Mouse (Mus musculus): Measurements from ENCODE around the gene Tnfaip3. TPM values are rescaled to one million over a fixed set of nuclear protein-coding genes. Genes with fewer than 3 reads are reported as not detected.

The Tnfaip3 gene
- 1.1 and 3.5 TPM in 2 replicates for polyA plus RNA-seq (2014; fragmentation: Nextera tagmentation; extraction: Ambion mirVana)

DNA sequence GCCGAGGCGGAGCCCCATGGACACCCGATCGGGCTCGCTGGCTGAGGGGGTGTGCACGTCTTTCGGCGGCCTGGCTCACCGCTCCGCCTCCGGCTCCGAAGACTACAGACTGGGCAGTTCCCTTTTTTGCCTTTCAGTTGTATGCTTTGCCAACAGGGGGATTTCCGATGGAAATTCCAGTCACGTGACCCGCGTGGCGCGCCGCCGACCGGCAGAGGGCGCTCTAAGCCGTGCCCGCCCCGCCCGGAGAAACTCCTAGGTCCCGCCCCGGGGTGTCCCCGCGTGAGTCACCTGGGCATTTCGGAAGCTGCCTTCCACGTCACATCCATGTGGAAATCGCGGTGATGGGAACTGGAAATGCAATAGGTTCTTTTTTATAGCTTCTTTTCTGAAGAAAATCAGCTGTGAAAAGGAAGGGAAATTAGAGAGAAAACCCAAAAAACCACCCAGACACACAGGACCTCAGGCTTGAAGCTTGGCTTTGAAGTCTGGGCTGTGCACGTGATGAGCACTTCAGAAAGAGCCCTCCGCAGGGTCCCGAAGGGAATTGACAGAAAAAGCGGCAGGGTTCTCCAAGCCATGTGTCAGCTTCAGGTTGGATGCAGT lies at the start of gene Tnfaip3:
TSS of gene Tnfaip3 (minus strand) at position 401 of the 606 bp plus-strand sequence.
- no peaks in the 10 kb centered on the region for H3K9me3 ChIP-seq (ENCODE audit: control insufficient read depth, low read length)
- peak within 1 kb of the TSS; percentile 89 for H3K4me2 ChIP-seq (replicated peaks; ENCODE audit: low read depth, low read length)
- peak within 1 kb of the TSS; percentile 52; the same call in 1 of the 2 replicates for H3K27ac ChIP-seq (ENCODE audit: low read depth, low read length)
- no peaks in the 10 kb centered on the region for H3K36me3 ChIP-seq (ENCODE audit: control insufficient read depth, insufficient read depth, low read length)
- peak within 1 kb of the TSS; percentile 66 for H3K9ac ChIP-seq (ENCODE audit: low read depth, low read length)
- peak within 1 kb of the TSS; percentile 70 for H3K4me3 ChIP-seq (ENCODE audit: low read length)
- H3K4me1 ChIP-seq (ENCODE audit: control insufficient read depth, insufficient read depth, low read length), result 0 out of 2 replicates have a peak, but pooled peaks cover 3% of the 10 kb centered on the region
- H3K27me3 ChIP-seq (ENCODE audit: control insufficient read depth, insufficient read depth, low read length), result no peaks in the 10 kb centered on the region
- ATAC-seq (ENCODE audit: low FRiP score, low TSS enrichment), result peak; percentile 95
- WGBS, result 1% methylated on average over 35 of the region's 38 CpGs

- Histone ChIP-seq H3K4me2 (replicated peaks; ENCODE audit: low read depth, low read length) (no peak overlapping the region), H3K9me3 (ENCODE audit: control insufficient read depth, low read length) (no peaks in the 10 kb centered on the region), H3K27me3 (ENCODE audit: control insufficient read depth, insufficient read depth, low read length) (no peaks in the 10 kb centered on the region), H3K36me3 (ENCODE audit: control insufficient read depth, insufficient read depth, low read length) (no peaks in the 10 kb centered on the region), H3K27ac (ENCODE audit: low read depth, low read length) (no peak overlapping the region), H3K4me3 (ENCODE audit: low read length) (no peak overlapping the region), H3K9ac (ENCODE audit: low read depth, low read length) (no peak overlapping the region), H3K4me1 (ENCODE audit: control insufficient read depth, insufficient read depth, low read length) (no peaks in the 10 kb centered on the region)
- 72% methylated on average over 6 of the region's 6 CpGs for WGBS
- no peak for ATAC-seq (ENCODE audit: low FRiP score, low TSS enrichment)
These were observed 49.5 kb upstream of the Tnfaip3 start for GRCm38 (mm10) chr10:19064651-19065601.

GRCm38 (mm10) chr10:19063670-19064069 lies 48.2 kb upstream of the Tnfaip3 start:
- ATAC-seq (ENCODE audit: low FRiP score, low TSS enrichment), result no peak
- Histone ChIP-seq H3K4me2 (replicated peaks; ENCODE audit: low read depth, low read length) (no peak overlapping the region), H3K9me3 (ENCODE audit: control insufficient read depth, low read length) (no peaks in the 10 kb centered on the region), H3K9ac (ENCODE audit: low read depth, low read length) (no peak overlapping the region), H3K27ac (ENCODE audit: low read depth, low read length) (no peak overlapping the region), H3K36me3 (ENCODE audit: control insufficient read depth, insufficient read depth, low read length) (no peaks in the 10 kb centered on the region), H3K4me3 (ENCODE audit: low read length) (no peak overlapping the region), H3K4me1 (ENCODE audit: control insufficient read depth, insufficient read depth, low read length) (no peaks in the 10 kb centered on the region), H3K27me3 (ENCODE audit: control insufficient read depth, insufficient read depth, low read length) (no peaks in the 10 kb centered on the region)
- 75% methylated on average over 1 of the region's 1 CpGs for WGBS

GRCm38 (mm10) chr10:19063208-19063607 lies 47.8 kb upstream of the Tnfaip3 start:
- H3K27me3 ChIP-seq (ENCODE audit: control insufficient read depth, insufficient read depth, low read length), result no peaks in the 10 kb centered on the region
- H3K9me3 ChIP-seq (ENCODE audit: control insufficient read depth, low read length), result no peaks in the 10 kb centered on the region
- no peaks in the 10 kb centered on the region for H3K4me1 ChIP-seq (ENCODE audit: control insufficient read depth, insufficient read depth, low read length)
- 83% methylated on average over 4 of the region's 4 CpGs for WGBS
- no peaks in the 10 kb centered on the region for H3K36me3 ChIP-seq (ENCODE audit: control insufficient read depth, insufficient read depth, low read length)
- H3K4me3 ChIP-seq (ENCODE audit: low read length), result no peak overlapping the region
- ATAC-seq (ENCODE audit: low FRiP score, low TSS enrichment), result no peak
- H3K27ac ChIP-seq (ENCODE audit: low read depth, low read length), result no peak overlapping the region
- no peak overlapping the region for H3K9ac ChIP-seq (ENCODE audit: low read depth, low read length)
- no peak overlapping the region for H3K4me2 ChIP-seq (replicated peaks; ENCODE audit: low read depth, low read length)

DNA sequence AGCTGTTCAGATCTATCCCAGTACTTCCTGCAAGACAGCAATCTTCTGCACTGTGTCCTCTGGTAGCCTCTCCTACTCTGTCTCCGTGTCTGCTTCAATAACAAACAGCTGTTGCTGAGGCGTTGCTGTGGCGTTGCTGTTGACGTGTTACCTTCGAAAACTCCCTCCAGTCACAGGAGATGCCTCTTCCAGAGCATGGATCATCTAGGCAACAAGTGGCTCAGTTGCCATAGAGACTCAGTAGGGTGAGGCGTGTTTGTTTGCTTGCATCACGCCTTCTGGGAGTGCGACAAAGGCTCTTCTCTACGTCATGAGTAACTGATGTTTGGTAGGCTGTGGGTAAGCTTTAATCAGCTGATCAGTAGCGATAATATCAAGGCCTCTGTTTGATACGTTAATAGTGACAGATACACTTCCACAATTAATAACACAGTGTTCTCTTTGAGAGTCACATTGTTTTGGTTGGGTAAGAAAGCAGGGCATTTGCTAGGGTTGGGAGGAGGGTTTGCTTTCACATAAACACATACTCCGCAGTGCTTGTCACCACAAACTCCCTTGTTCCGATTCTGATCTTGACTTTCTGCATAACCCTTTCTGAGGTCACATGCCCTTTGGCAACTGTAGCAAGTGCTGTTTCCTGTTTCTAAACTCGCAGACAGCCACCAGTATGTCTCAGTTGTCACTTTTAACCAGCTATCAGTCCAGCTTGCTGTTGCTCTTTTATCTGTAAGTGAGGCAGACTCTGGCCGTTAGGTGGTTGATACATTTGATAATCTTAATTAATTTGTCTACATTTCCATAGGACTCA lies 46.8 kb upstream of the Tnfaip3 start:
- no peaks in the 10 kb centered on the region for H3K4me1 ChIP-seq (ENCODE audit: control insufficient read depth, insufficient read depth, low read length)
- H3K9me3 ChIP-seq (ENCODE audit: control insufficient read depth, low read length), result no peaks in the 10 kb centered on the region
- ATAC-seq (ENCODE audit: low FRiP score, low TSS enrichment), result no peak
- no peak overlapping the region for H3K27ac ChIP-seq (ENCODE audit: low read depth, low read length)
- H3K4me2 ChIP-seq (replicated peaks; ENCODE audit: low read depth, low read length), result no peak overlapping the region
- no peaks in the 10 kb centered on the region for H3K36me3 ChIP-seq (ENCODE audit: control insufficient read depth, insufficient read depth, low read length)
- 44% methylated on average over 15 of the region's 15 CpGs for WGBS
- no peaks in the 10 kb centered on the region for H3K27me3 ChIP-seq (ENCODE audit: control insufficient read depth, insufficient read depth, low read length)
- H3K4me3 ChIP-seq (ENCODE audit: low read length), result no peak overlapping the region
- H3K9ac ChIP-seq (ENCODE audit: low read depth, low read length), result no peak overlapping the region

GRCm38 (mm10) chr10:19061201-19061600 lies 45.7 kb upstream of the Tnfaip3 start:
- Histone ChIP-seq H3K9ac (ENCODE audit: low read depth, low read length) (no peak overlapping the region), H3K27ac (ENCODE audit: low read depth, low read length) (no peak overlapping the region), H3K27me3 (ENCODE audit: control insufficient read depth, insufficient read depth, low read length) (no peaks in the 10 kb centered on the region), H3K4me3 (ENCODE audit: low read length) (no peak overlapping the region), H3K4me1 (ENCODE audit: control insufficient read depth, insufficient read depth, low read length) (no peaks in the 10 kb centered on the region), H3K36me3 (ENCODE audit: control insufficient read depth, insufficient read depth, low read length) (no peaks in the 10 kb centered on the region), H3K4me2 (replicated peaks; ENCODE audit: low read depth, low read length) (no peak overlapping the region), H3K9me3 (ENCODE audit: control insufficient read depth, low read length) (no peaks in the 10 kb centered on the region)
- WGBS, result 84% methylated on average over 3 of the region's 3 CpGs
- no peak for ATAC-seq (ENCODE audit: low FRiP score, low TSS enrichment)

GRCm38 (mm10) chr10:19053524-19053923 lies 38.1 kb upstream of the Tnfaip3 start:
- Histone ChIP-seq H3K4me1 (ENCODE audit: control insufficient read depth, insufficient read depth, low read length) (no peaks in the 10 kb centered on the region), H3K27me3 (ENCODE audit: control insufficient read depth, insufficient read depth, low read length) (no peaks in the 10 kb centered on the region), H3K9ac (ENCODE audit: low read depth, low read length) (no peak overlapping the region), H3K4me3 (ENCODE audit: low read length) (no peak overlapping the region), H3K36me3 (ENCODE audit: control insufficient read depth, insufficient read depth, low read length) (no peaks in the 10 kb centered on the region), H3K4me2 (replicated peaks; ENCODE audit: low read depth, low read length) (no peak overlapping the region), H3K27ac (ENCODE audit: low read depth, low read length) (no peak overlapping the region), H3K9me3 (ENCODE audit: control insufficient read depth, low read length) (no peaks in the 10 kb centered on the region)
- ATAC-seq (ENCODE audit: low FRiP score, low TSS enrichment), result no peak
- 87% methylated on average over 1 of the region's 1 CpGs for WGBS

GRCm38 (mm10) chr10:19045986-19046385 lies 30.5 kb upstream of the Tnfaip3 start:
- H3K4me3 ChIP-seq (ENCODE audit: low read length), result no peak overlapping the region
- no peak overlapping the region for H3K27ac ChIP-seq (ENCODE audit: low read depth, low read length)
- H3K9me3 ChIP-seq (ENCODE audit: control insufficient read depth, low read length), result no peaks in the 10 kb centered on the region
- H3K27me3 ChIP-seq (ENCODE audit: control insufficient read depth, insufficient read depth, low read length), result no peaks in the 10 kb centered on the region
- H3K4me2 ChIP-seq (replicated peaks; ENCODE audit: low read depth, low read length), result no peak overlapping the region
- H3K4me1 ChIP-seq (ENCODE audit: control insufficient read depth, insufficient read depth, low read length), result no peaks in the 10 kb centered on the region
- H3K9ac ChIP-seq (ENCODE audit: low read depth, low read length), result no peak overlapping the region
- 65% methylated on average over 2 of the region's 2 CpGs for WGBS
- no peak for ATAC-seq (ENCODE audit: low FRiP score, low TSS enrichment)
- H3K36me3 ChIP-seq (ENCODE audit: control insufficient read depth, insufficient read depth, low read length), result no peaks in the 10 kb centered on the region
